Mouse (Mus musculus) megakaryocyte, embryonic 14.5 days (primary cell): ENCODE results near the gene Klf1. TPM values are rescaled to one million over a fixed set of nuclear protein-coding genes. Genes with fewer than 3 reads are reported as not detected.

ENCODE experiments used
- H3K27me3 ChIP-seq: replicated peaks from 2 replicates; pipeline ENCODE3; 2012; ENCODE audit warnings: inconsistent platforms
- H3K36me3 ChIP-seq: replicated peaks from 2 replicates; pipeline ENCODE3; 2012; ENCODE audit warnings: low read length, inconsistent platforms, mixed read lengths
- H3K4me1 ChIP-seq: 2 replicates; pipeline ENCODE4 v1.6.1; 2012; ENCODE audit warnings: inconsistent platforms
- H3K4me3 ChIP-seq: replicated peaks from 2 replicates; pipeline ENCODE3; 2012; ENCODE audit warnings: moderate library complexity, mild to moderate bottlenecking, inconsistent platforms
- H3K9me3 ChIP-seq: 2 replicates; pipeline ENCODE4 v1.6.1; 2012; ENCODE audit warnings: inconsistent platforms
- FLI1 ChIP-seq: IDR thresholded peaks from 2 replicates; pipeline ENCODE4 v1.6.1; 2012; ENCODE audit warnings: low read length, inconsistent platforms, mixed read lengths
- GATA1 ChIP-seq: IDR thresholded peaks from 3 replicates; pipeline ENCODE4 v1.6.1; 2012; ENCODE audit warnings: mixed read lengths, low read length, inconsistent platforms, borderline replicate concordance
- polyA plus RNA-seq: library from polyadenylated mRNA; stranded (reverse); fragments of >175 nt; gene quantifications from 2 replicates; pipeline ENCODE4 v1.2.3, GENCODE M21; 2012; ENCODE audit warnings: low replicate concordance; ENCODE audit not compliant: insufficient read depth

Klf1 gene
- 7.9 and 11.9 TPM in 2 replicates for polyA plus RNA-seq

DNA sequence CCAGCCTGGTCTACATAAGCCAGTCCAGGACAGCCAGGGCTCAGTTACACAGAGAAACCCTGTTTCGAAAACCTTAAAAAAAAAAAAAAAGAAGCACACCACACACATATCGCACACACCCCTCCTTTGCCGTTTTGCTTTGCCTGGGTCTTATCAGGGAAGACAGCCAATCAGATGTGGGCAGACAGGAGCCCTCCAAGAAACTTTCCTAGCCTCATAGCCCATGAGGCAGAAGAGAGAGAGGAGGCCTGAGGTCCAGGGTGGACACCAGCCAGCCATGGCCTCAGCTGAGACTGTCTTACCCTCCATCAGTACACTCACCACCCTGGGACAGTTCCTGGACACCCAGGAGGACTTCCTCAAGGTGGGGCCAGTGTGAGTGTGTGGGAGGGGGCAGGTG is at the start of gene Klf1:
Gene Klf1 (plus strand): TSS at position 177 of the 400 bp plus-strand sequence.
- Histone ChIP-seq H3K4me3 (peak within 1 kb of the TSS; percentile 94), H3K36me3 (no peaks in the 10 kb centered on the region), H3K4me1 (peaks cover 40% of the 10 kb centered on the region), H3K27me3 (peaks cover 4% of the 10 kb centered on the region), H3K9me3 (no peaks in the 10 kb centered on the region)
- TF ChIP-seq GATA1 (no peak), FLI1 (no peak)

DNA sequence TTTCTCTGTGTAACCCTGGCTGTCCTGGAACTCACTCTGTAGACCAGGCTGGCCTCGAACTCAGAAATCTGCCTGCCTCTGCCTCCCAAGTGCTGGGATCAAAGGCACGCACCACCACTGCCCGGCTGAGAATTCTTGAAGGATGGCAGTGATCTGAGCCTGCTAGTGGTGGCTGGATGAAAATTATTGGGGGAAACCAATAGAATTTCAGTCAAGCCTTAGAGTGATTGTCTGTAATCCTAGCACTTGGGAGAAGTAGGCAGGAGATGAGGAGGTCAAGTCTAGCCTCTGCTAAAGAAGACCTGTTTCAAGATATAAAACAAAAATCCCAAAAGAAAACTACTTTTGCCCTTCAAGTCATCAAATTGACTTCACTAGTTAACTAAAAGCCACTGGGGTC is 45.3 kb upstream of the Klf1 start:
- H3K4me3 ChIP-seq: peak overlapping the region; percentile 96
- H3K9me3 ChIP-seq: no peaks in the 10 kb centered on the region
- H3K4me1 ChIP-seq: peaks cover 53% of the 10 kb centered on the region
- H3K36me3 ChIP-seq: peaks cover 30% of the 10 kb centered on the region
- no peaks in the 10 kb centered on the region for H3K27me3 ChIP-seq
- TF ChIP-seq FLI1 (no peak), GATA1 (no peak)

DNA sequence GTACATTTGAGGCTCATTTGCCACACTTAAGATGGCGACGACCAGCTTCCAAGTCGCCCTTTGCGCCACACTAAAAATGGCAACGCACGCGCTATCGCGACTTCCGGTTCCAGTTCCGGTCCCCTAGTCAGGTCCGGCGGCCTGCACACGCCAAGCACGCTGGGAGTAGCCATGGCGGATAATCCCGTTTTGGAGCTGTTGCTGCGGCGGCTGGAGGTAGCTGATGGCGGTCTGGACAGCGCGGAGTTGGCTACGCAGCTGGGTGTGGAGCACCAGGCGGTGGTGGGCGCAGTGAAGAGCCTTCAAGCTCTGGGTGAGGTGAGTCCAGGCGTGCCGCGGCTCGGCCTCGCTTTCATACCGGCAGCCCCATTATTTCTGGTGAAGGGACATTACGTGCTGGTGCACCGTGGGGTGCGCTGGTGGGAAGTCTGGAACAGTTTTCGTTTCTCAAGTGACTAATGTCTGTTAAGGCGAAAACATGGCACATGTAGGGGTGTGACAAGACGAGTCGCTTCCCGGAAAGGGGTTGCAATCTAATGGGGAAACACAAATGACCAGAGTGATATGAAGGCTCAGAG is 44.8 kb upstream of the Klf1 start, which contains the start of gene Farsa:
Gene Farsa (plus strand): TSS at position 126 of the 578 bp plus-strand sequence.
- peak; percentile 49; the same call in 1 of the 3 replicates for TF ChIP-seq GATA1
- TF ChIP-seq FLI1: peak; percentile 98
- Histone ChIP-seq H3K4me1 (peaks cover 53% of the 10 kb centered on the region), H3K9me3 (no peaks in the 10 kb centered on the region), H3K4me3 (peak within 1 kb of the TSS; percentile 96), H3K36me3 (peaks cover 36% of the 10 kb centered on the region), H3K27me3 (no peaks in the 10 kb centered on the region)

DNA sequence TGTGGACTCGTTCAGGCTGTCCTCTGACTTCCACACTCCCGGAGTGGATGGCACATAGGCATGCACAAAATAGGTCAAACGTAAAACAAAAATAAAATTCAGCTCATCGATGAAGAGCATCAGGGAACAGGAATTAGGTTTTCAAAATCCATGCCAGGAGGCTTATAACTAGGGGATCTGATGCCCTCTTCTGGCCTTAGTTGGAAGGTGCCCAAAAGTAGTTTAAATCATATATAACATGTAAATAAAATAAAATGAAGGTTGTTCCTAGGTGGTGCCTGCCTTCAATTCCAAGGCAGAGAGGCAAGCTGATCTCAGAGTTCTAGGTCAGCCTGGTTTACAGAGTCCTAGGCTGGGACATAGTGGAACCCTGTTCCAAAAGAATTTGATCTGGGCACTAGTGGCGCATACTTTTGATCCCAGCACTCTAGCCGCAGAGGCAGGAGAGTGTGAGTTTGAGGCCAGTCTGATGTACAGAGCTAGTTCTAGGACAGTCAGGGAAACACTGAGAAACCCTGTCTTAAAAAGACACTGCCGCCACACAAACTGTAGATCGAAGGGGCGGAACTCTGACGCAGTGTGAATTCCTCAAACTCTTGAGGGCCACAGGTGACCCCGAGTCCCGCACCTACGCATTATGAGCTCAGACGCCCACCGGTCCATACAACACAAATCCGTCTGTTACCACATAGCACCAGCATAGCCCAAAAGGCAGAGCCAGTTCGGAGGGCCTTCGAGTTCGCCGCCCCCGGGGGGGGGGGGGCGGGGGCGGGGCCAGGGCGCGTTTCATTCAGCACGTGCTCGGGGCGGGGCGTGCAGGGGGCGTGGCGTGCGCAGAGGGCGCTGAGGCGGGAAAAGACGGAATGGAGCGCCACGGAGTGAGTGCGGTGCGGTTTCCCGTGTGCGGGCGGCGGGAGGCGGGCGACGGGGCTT is 30.1 kb upstream of the Klf1 start, which contains the start of gene Syce2:
Gene Syce2 (plus strand): TSS at position 736 of the 933 bp plus-strand sequence.
- Histone ChIP-seq H3K27me3 (no peaks in the 10 kb centered on the region), H3K36me3 (peaks cover 43% of the 10 kb centered on the region), H3K4me3 (peak within 1 kb of the TSS; percentile 93), H3K4me1 (peaks cover 19% of the 10 kb centered on the region), H3K9me3 (no peaks in the 10 kb centered on the region)
- no peak for TF ChIP-seq GATA1

DNA sequence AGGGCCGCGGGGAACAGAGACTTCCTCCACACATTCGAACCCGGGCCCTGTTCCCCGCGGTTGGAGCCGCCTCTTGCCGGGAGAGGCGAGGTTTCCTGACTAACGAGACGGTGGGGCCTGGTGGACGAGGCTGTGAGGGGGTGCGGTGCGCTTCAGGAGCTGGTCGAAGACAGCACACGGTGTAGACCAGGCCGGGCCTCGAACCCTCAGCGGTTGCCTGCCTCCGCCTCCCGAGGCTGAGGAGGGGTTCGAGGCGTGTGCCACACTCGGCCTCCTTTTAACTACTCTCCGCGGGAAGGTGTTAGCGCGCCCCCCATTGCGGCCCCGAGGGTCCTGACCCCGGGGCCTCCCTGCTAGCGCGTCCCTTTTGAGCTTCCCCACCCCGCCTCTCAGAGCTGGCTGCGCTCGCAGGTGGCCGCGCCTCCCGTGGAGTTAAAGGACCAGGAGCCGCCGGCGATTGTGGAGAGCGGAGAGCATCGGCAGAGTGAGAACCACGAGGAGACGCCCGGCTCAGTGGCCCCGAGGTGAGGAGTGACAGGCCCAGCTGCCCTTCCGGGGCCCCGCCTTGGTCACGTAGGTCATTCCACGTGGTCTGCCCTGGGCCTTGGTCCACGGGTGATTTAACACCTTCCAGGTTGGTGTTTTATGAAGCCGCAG is 29.3 kb upstream of the Klf1 start:
- Histone ChIP-seq H3K4me3 (peak overlapping the region; percentile 93), H3K36me3 (peaks cover 37% of the 10 kb centered on the region), H3K4me1 (peaks cover 19% of the 10 kb centered on the region), H3K9me3 (no peaks in the 10 kb centered on the region), H3K27me3 (no peaks in the 10 kb centered on the region)
- TF ChIP-seq FLI1 (no peak), GATA1 (no peak)

DNA sequence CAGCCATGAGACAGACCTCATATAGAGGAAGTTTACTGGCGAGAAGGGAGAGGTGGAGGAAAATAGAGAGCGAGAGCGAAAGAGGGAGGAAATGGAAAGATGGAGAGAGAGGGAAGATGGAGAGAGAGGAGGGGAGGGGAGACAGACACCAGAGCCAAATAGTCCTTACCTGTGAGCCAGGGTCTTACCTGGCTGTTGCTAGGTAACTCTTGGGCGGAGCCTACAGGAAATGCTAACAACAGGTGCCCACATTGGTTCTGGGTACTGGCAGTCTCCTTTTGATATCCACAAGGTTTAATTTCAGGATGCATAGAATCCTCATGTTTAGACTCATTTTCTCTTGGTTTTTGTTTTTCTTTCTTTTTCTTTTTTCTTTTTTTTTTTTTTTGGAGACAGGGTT is 28.7 kb upstream of the Klf1 start:
- Histone ChIP-seq H3K9me3 (no peaks in the 10 kb centered on the region), H3K27me3 (no peaks in the 10 kb centered on the region), H3K36me3 (peaks cover 35% of the 10 kb centered on the region), H3K4me3 (peak overlapping the region; percentile 93), H3K4me1 (peaks cover 19% of the 10 kb centered on the region)
- no peak for TF ChIP-seq FLI1
- no peak for TF ChIP-seq GATA1

DNA sequence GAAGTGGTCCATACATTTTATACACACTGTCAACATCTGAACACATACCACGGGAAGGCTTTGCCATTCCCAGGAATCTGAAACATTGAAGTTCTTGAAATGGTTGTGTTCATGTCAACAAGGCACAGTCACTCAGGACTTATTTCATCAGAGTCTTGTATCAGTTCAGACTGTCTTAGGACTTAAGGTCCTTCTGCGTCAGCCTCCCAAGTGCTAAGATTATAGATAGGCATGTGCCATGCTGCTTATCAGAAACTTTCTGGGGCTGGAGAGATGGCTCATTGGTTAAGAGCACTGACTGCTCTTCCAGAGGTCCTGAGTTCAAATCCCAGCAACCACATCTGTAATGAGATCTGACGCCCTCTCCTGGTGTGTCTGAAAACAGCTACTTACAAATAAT is 27.4 kb upstream of the Klf1 start:
- TF ChIP-seq FLI1 (no peak), GATA1 (no peak)
- no peaks in the 10 kb centered on the region for H3K9me3 ChIP-seq
- H3K36me3 ChIP-seq: peaks cover 22% of the 10 kb centered on the region
- H3K4me3 ChIP-seq: no peak overlapping the region
- H3K4me1 ChIP-seq: peaks cover 19% of the 10 kb centered on the region
- H3K27me3 ChIP-seq: no peaks in the 10 kb centered on the region

DNA sequence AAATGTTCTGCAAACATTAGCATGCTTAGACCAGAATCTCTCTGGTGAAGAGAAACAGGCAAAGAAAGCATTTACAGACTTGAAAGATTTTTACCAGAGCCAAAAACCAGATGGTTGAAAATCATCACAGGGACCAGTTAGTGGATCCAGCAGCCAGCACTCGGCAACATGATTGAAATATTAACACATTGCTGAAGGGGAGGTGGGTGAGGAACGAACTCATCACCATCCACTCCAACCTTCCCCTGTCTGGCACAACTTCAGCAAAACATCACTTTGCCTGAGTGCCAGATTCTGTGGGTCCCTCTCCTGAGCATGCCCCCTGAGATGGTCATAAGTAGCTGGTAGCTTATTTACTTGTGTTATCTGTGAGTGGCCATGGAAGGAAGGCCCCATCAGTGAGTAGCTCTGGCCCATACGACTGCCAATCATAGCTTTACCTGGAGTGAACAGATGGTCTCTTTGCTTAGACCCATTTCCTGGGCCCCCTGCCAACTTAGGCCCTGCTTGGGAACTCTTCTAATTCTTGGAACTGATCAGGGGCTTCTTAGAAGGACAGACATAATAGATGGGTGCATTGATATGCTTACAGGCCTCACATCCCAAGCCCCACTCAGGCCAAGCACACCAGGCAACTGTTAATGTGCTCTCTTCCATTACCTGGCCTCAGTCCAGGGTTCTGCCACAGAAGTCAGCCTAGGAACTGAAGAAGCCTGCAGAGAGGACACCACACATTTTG is 24.3 kb upstream of the Klf1 start:
- H3K36me3 ChIP-seq: peaks cover 10% of the 10 kb centered on the region

DNA sequence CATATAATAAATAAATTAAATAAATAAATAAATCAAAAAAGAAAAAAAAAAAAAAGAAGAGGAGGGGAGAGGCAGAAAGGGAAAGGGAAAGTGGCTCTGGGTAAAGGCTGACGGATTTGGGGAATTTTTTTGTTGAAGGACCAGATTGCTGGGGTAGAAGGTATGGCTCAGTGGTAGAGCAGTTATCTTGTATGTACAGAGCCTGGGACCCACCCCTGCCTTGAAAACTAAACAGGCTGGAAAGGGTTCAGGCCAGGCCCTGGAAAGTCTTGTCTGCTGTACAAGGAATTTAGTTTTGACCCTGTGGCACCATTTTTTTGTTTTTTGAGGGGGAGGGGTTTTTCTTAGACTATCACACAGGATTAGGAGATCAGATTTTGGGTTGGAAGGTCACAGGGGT is 22.8 kb upstream of the Klf1 start:
- Histone ChIP-seq H3K9me3 (no peaks in the 10 kb centered on the region), H3K4me1 (no peaks in the 10 kb centered on the region; the same call in 1 of the 2 replicates), H3K27me3 (no peaks in the 10 kb centered on the region), H3K36me3 (peaks cover 14% of the 10 kb centered on the region), H3K4me3 (no peak overlapping the region)
- TF ChIP-seq GATA1 (no peak), FLI1 (no peak)

More for the DNA sequence above, 24.3 kb upstream of the Klf1 start:
- no peak for TF ChIP-seq GATA1
- no peak for TF ChIP-seq FLI1
- peaks cover 6% of the 10 kb centered on the region for H3K4me1 ChIP-seq
- no peaks in the 10 kb centered on the region for H3K9me3 ChIP-seq
- H3K27me3 ChIP-seq: no peaks in the 10 kb centered on the region
- H3K4me3 ChIP-seq: no peak overlapping the region
